Mouse (Mus musculus): ENCODE results near the gene Miox.

GRCm38 (mm10) chr15:89321264-89321663 lies 12.9 kb upstream of the Miox start:
- TF ChIP-seq NANOG (IDR thresholded peaks at IDR 0.05; ENCODE audit: borderline replicate concordance, low read length) (no peak), CTCF (conservative IDR thresholded peaks at IDR 0.05; ENCODE audit: low read length) (no peak)

Measured in E14TG2a.4 (cell line).